Mouse (Mus musculus) stomach, postnatal 0 days (tissue): ENCODE measurements at regions not wholly inside any gene's neighbourhood (a gene's known extent, or its start where the extent isn't known, plus 50 kb on each side); places are given as distances from the start of the nearest gene placed in this dataset.
"Not testable (repeated sequence)": the region's sequence is repeated elsewhere in the genome, so short reads cannot be mapped to it uniquely, and the experiment has no call there.

ENCODE experiments used
- ATAC-seq: fragments of 200-750 bp; cut with Nextera tagmentation; 2 replicates; pipeline ENCODE4 v1.8.0; 2017; ENCODE audit not compliant: low FRiP score, low TSS enrichment
- DNase-seq: peaks from one replicate; pipeline ENCODE4 v3.0.0-alpha.2; 2016; ENCODE audit warnings: low spot score
- H3K27ac ChIP-seq: fragments of 300-500 bp; sonication (generic); replicated peaks from 2 replicates; pipeline ENCODE4 v1.5.1; 2014; ENCODE audit warnings: mild to moderate bottlenecking, control low read depth
- H3K27me3 ChIP-seq: fragments of 300-500 bp; sonication (generic); 2 replicates; pipeline ENCODE4 v1.6.1; 2014; ENCODE audit warnings: low read length; ENCODE audit not compliant: control insufficient read depth, insufficient read depth
- H3K36me3 ChIP-seq: fragments of 300-500 bp; sonication (generic); 2 replicates; pipeline ENCODE4 v1.6.1; 2014; ENCODE audit warnings: low read length, mixed read lengths; ENCODE audit not compliant: control insufficient read depth, insufficient read depth
- H3K4me1 ChIP-seq: fragments of 300-500 bp; sonication (generic); replicated peaks from 2 replicates; pipeline ENCODE4 v1.6.1; 2014; ENCODE audit warnings: antibody characterized with exemption; ENCODE audit not compliant: control insufficient read depth, insufficient read depth
- H3K4me2 ChIP-seq: fragments of 300-500 bp; sonication (generic); replicated peaks from 2 replicates; pipeline ENCODE4 v1.6.1; 2014; ENCODE audit warnings: low read depth, mild to moderate bottlenecking, control low read depth, moderate library complexity
- H3K4me3 ChIP-seq: fragments of 300-500 bp; sonication (generic); 2 replicates; pipeline ENCODE4 v1.5.1; 2014; ENCODE audit warnings: low read depth, low read length, control low read depth
- H3K9ac ChIP-seq: fragments of 300-500 bp; sonication (generic); 2 replicates; pipeline ENCODE4 v1.6.1; 2014; ENCODE audit warnings: mild to moderate bottlenecking, low read length, control low read depth, mixed read lengths
- H3K9me3 ChIP-seq: fragments of 300-500 bp; sonication (generic); 2 replicates; pipeline ENCODE4 v1.6.1; 2016; ENCODE audit warnings: low read length; ENCODE audit not compliant: control insufficient read depth
- CTCF ChIP-seq: IDR thresholded peaks from 2 replicates; pipeline ENCODE4 v1.5.1; 2016; ENCODE audit warnings: antibody characterized with exemption, low read depth, mild to moderate bottlenecking, moderate library complexity
- EP300 ChIP-seq: optimal IDR thresholded peaks from 2 replicates; pipeline ENCODE3; 2016; ENCODE audit warnings: antibody characterized with exemption
- WGBS: fragments of 180-500 bp; shearing (Covaris S2); extraction: QIAGEN DNeasy Blood & Tissue Kit; methylation state at CpG from one replicate; pipeline ENCODE4 v1.1.7; 2014; 5-methylcytosine and 5-hydroxymethylcytosine counted together

GRCm38 (mm10) chr12:48387724-48388123, 994.7 kb upstream of the Foxg1 start:
- no peaks in the 10 kb centered on the region for H3K27me3 ChIP-seq
- ATAC-seq (no peak), DNase-seq (no peak)
- H3K9ac ChIP-seq: no peak overlapping the region
- H3K36me3 ChIP-seq: no peaks in the 10 kb centered on the region
- no peak overlapping the region for H3K4me3 ChIP-seq
- TF ChIP-seq EP300 (no peak), CTCF (no peak)
- 47% methylated on average over 4 of the region's 4 CpGs for WGBS
- no peaks in the 10 kb centered on the region for H3K4me1 ChIP-seq
- no peaks in the 10 kb centered on the region for H3K9me3 ChIP-seq
- no peak overlapping the region for H3K4me2 ChIP-seq
- no peak overlapping the region for H3K27ac ChIP-seq

GRCm38 (mm10) chr12:48388192-48388812, 994.2 kb upstream of the Foxg1 start:
- Histone ChIP-seq H3K4me1 (no peaks in the 10 kb centered on the region), H3K4me3 (no peak overlapping the region), H3K27ac (no peak overlapping the region), H3K36me3 (no peaks in the 10 kb centered on the region), H3K9me3 (no peaks in the 10 kb centered on the region), H3K4me2 (no peak overlapping the region), H3K27me3 (no peaks in the 10 kb centered on the region), H3K9ac (no peak overlapping the region)
- WGBS: 79% methylated on average over 5 of the region's 5 CpGs
- TF ChIP-seq CTCF (no peak), EP300 (no peak)
- DNase-seq (no peak), ATAC-seq (no peak)

GRCm38 (mm10) chr12:48391008-48391407, 991.5 kb upstream of the Foxg1 start:
- Histone ChIP-seq H3K27me3 (no peaks in the 10 kb centered on the region), H3K9me3 (no peaks in the 10 kb centered on the region), H3K9ac (no peak overlapping the region), H3K36me3 (no peaks in the 10 kb centered on the region), H3K27ac (no peak overlapping the region), H3K4me1 (no peaks in the 10 kb centered on the region), H3K4me3 (no peak overlapping the region), H3K4me2 (no peak overlapping the region)
- TF ChIP-seq EP300 (no peak), CTCF (no peak)
- DNase-seq: no peak
- no peak for ATAC-seq
- WGBS: 61% methylated on average over 4 of the region's 4 CpGs

- Histone ChIP-seq H3K9ac (no peak overlapping the region), H3K36me3 (no peaks in the 10 kb centered on the region), H3K4me3 (no peak overlapping the region), H3K27ac (no peak overlapping the region), H3K4me1 (no peaks in the 10 kb centered on the region), H3K9me3 (no peaks in the 10 kb centered on the region), H3K4me2 (no peak overlapping the region), H3K27me3 (no peaks in the 10 kb centered on the region)
- no peak for TF ChIP-seq EP300
- no peak for TF ChIP-seq CTCF
- ATAC-seq: no peak
- 69% methylated on average over 4 of the region's 4 CpGs for WGBS
- no peak for DNase-seq
These were observed 943.0 kb upstream of the Foxg1 start for GRCm38 (mm10) chr12:48439333-48440046.

GRCm38 (mm10) chr12:48448719-48449118, 933.7 kb upstream of the Foxg1 start:
- not testable (repeated sequence) for H3K27me3 ChIP-seq, ATAC-seq, H3K4me1 ChIP-seq, H3K4me2 ChIP-seq, H3K36me3 ChIP-seq, H3K9me3 ChIP-seq, H3K4me3 ChIP-seq, H3K27ac ChIP-seq, DNase-seq, H3K9ac ChIP-seq
- 49% methylated on average over 3 of the region's 3 CpGs for WGBS

- Histone ChIP-seq H3K9me3 (no peaks in the 10 kb centered on the region), H3K27ac (no peak overlapping the region), H3K36me3 (no peaks in the 10 kb centered on the region), H3K4me1 (no peaks in the 10 kb centered on the region), H3K27me3 (no peaks in the 10 kb centered on the region), H3K4me2 (no peak overlapping the region), H3K9ac (no peak overlapping the region), H3K4me3 (no peak overlapping the region)
- DNase-seq (no peak), ATAC-seq (no peak)
- WGBS: 45% methylated on average over 2 of the region's 2 CpGs
- TF ChIP-seq CTCF (no peak), EP300 (no peak)
These were observed 920.1 kb upstream of the Foxg1 start for GRCm38 (mm10) chr12:48462392-48462791.
